Mouse (Mus musculus) heart, embryonic 14.5 days (tissue): ENCODE measurements around the gene Ebf1. TPM values are rescaled to one million over a fixed set of nuclear protein-coding genes. Genes with fewer than 3 reads are reported as not detected.

ENCODE experiments used
- ATAC-seq: fragments of 200-750 bp; cut with Nextera tagmentation; 2 replicates; pipeline ENCODE4 v1.8.0; 2017; ENCODE audit warnings: low read depth, moderate TSS enrichment; ENCODE audit not compliant: insufficient number of reproducible peaks, insufficient read depth, low FRiP score
- H3K27ac ChIP-seq, 2 experiments: fragments of 200-500 bp in 1 of 2; fragments of 300-500 bp in 1 of 2; sonication (generic) in 1 of 2; replicated peaks in 1 of 2; 2 replicates each; pipeline ENCODE4 v1.5.1; 2012 to 2014; ENCODE audit warnings: low read depth in 2 of 2, low read length in 2 of 2, control low read depth in 1 of 2, mild to moderate bottlenecking in 1 of 2, mixed read lengths in 1 of 2; ENCODE audit not compliant: control insufficient read depth in 1 of 2, insufficient read depth in 1 of 2
- H3K27me3 ChIP-seq: fragments of 300-500 bp; sonication (generic); 2 replicates; pipeline ENCODE4 v1.6.1; 2014; ENCODE audit warnings: mild to moderate bottlenecking, low read length, control low read depth; ENCODE audit not compliant: control insufficient read depth, insufficient read depth
- H3K36me3 ChIP-seq: fragments of 300-500 bp; sonication (generic); 2 replicates; pipeline ENCODE4 v1.6.1; 2014; ENCODE audit warnings: mild to moderate bottlenecking, control low read depth, low read length, mixed read lengths; ENCODE audit not compliant: control insufficient read depth, insufficient read depth
- H3K4me1 ChIP-seq, 2 experiments: fragments of 200-500 bp in 1 of 2; fragments of 300-500 bp in 1 of 2; sonication (generic) in 1 of 2; 2 replicates each; pipeline ENCODE4 v1.6.1; 2012 to 2014; ENCODE audit warnings: low read length in 2 of 2, control low read depth in 1 of 2, mixed read lengths in 1 of 2; ENCODE audit not compliant: control insufficient read depth in 2 of 2, insufficient read depth in 2 of 2
- H3K4me2 ChIP-seq: fragments of 300-500 bp; sonication (generic); 2 replicates; pipeline ENCODE4 v1.6.1; 2014; ENCODE audit warnings: mild to moderate bottlenecking, low read length
- H3K4me3 ChIP-seq, 2 experiments: fragments of 200-500 bp in 1 of 2; fragments of 300-500 bp in 1 of 2; sonication (generic) in 1 of 2; 2 replicates each; pipeline ENCODE4 v1.5.1; 2012 to 2014; ENCODE audit warnings: low read length in 2 of 2, mild to moderate bottlenecking in 2 of 2, control low read depth in 1 of 2, low read depth in 1 of 2, moderate library complexity in 1 of 2; ENCODE audit not compliant: control insufficient read depth in 1 of 2, insufficient read depth in 1 of 2
- H3K9ac ChIP-seq: fragments of 300-500 bp; sonication (generic); 2 replicates; pipeline ENCODE4 v1.6.1; 2014; ENCODE audit warnings: mild to moderate bottlenecking, low read length
- H3K9me3 ChIP-seq: fragments of 300-500 bp; sonication (generic); 2 replicates; pipeline ENCODE4 v1.6.1; 2016; ENCODE audit warnings: low read length, control low read depth; ENCODE audit not compliant: control insufficient read depth
- WGBS: fragments of 180-500 bp; shearing (Covaris S2); extraction: QIAGEN DNeasy Blood & Tissue Kit; methylation state at CpG from one replicate; pipeline ENCODE4 v1.1.7; 2014; 5-methylcytosine and 5-hydroxymethylcytosine counted together
- polyA plus RNA-seq: library from polyadenylated mRNA; unstranded; fragments of >200 nt; fragmentation: Nextera tagmentation; extraction: Ambion mirVana; gene quantifications from 2 replicates; pipeline ENCODE4 v1.2.1, GENCODE M21; 2014

Ebf1 gene
- polyA plus RNA-seq, 1 experiment from 2014 or later: 17.0 TPM

- Histone ChIP-seq H3K4me3 (no peak overlapping the region), H3K9me3 (no peaks in the 10 kb centered on the region), H3K4me1 (no peaks in the 10 kb centered on the region), H3K27me3 (no peaks in the 10 kb centered on the region), H3K4me2 (no peak overlapping the region), H3K9ac (no peak overlapping the region), H3K36me3 (no peaks in the 10 kb centered on the region), H3K27ac (no peak overlapping the region)
- ATAC-seq: no peak
- WGBS: 86% methylated on average over 4 of the region's 4 CpGs
Observed at GRCm38 (mm10) chr11:44794883-44795282, 177.8 kb downstream of the Ebf1 start.

GRCm38 (mm10) chr11:44795767-44796166, 178.7 kb downstream of the Ebf1 start:
- Histone ChIP-seq H3K9ac (no peak overlapping the region), H3K4me2 (no peak overlapping the region), H3K4me1 (no peaks in the 10 kb centered on the region), H3K27me3 (no peaks in the 10 kb centered on the region), H3K4me3 (no peak overlapping the region), H3K36me3 (no peaks in the 10 kb centered on the region), H3K27ac (no peak overlapping the region), H3K9me3 (no peaks in the 10 kb centered on the region)
- no peak for ATAC-seq
- WGBS: 57% methylated on average over 3 of the region's 3 CpGs

DNA sequence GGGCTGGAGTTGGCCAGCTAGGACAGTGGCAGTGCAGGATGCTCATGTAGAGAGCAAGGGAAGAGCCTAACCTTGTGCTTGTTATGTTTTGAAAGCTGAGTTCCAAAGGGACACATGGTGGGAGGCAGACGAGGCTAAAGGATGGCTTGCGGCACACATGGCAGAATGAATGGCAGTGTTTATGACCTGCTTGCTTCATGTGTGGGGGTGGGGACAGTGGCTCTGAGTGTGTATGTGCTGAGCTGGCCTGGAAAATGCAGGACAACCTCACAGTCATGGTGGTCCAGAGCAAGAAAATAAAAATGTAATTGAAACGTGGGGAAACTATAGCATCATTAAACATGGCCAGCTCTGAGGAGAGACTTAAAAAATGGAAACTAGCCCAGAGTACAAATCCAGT, 181.2 kb downstream of the Ebf1 start:
- no peak overlapping the region for H3K27ac ChIP-seq
- H3K4me1 ChIP-seq: no peaks in the 10 kb centered on the region
- H3K9me3 ChIP-seq: no peaks in the 10 kb centered on the region
- H3K27me3 ChIP-seq: no peaks in the 10 kb centered on the region
- no peaks in the 10 kb centered on the region for H3K36me3 ChIP-seq
- no peak overlapping the region for H3K4me2 ChIP-seq
- no peak overlapping the region for H3K4me3 ChIP-seq
- WGBS: 60% methylated on average over 3 of the region's 3 CpGs
- H3K9ac ChIP-seq: no peak overlapping the region
- ATAC-seq: no peak

- no peak for ATAC-seq
- 85% methylated on average over 7 of the region's 7 CpGs for WGBS
- Histone ChIP-seq H3K9me3 (no peaks in the 10 kb centered on the region), H3K36me3 (no peaks in the 10 kb centered on the region), H3K9ac (no peak overlapping the region), H3K4me3 (no peak overlapping the region), H3K4me1 (no peaks in the 10 kb centered on the region; a peak in 1 of 4 replicates), H3K4me2 (no peak overlapping the region), H3K27me3 (no peaks in the 10 kb centered on the region), H3K27ac (no peak overlapping the region)
Observed at GRCm38 (mm10) chr11:44804046-44804445, 186.9 kb downstream of the Ebf1 start.

GRCm38 (mm10) chr11:44806589-44806988, 189.5 kb downstream of the Ebf1 start:
- no peak overlapping the region for H3K4me2 ChIP-seq
- H3K9me3 ChIP-seq: no peaks in the 10 kb centered on the region
- H3K27me3 ChIP-seq: no peaks in the 10 kb centered on the region
- H3K36me3 ChIP-seq: no peaks in the 10 kb centered on the region
- ATAC-seq: no peak
- no peak overlapping the region for H3K4me3 ChIP-seq
- no peak overlapping the region for H3K27ac ChIP-seq
- H3K4me1 ChIP-seq: no peaks in the 10 kb centered on the region; a peak in 1 of 4 replicates
- H3K9ac ChIP-seq: no peak overlapping the region
- 32% methylated on average over 11 of the region's 11 CpGs for WGBS

GRCm38 (mm10) chr11:44808855-44809546, 191.9 kb downstream of the Ebf1 start:
- WGBS: 78% methylated on average over 4 of the region's 4 CpGs
- no peaks in the 10 kb centered on the region for H3K9me3 ChIP-seq
- no peak overlapping the region for H3K4me2 ChIP-seq
- no peak overlapping the region for H3K4me3 ChIP-seq
- ATAC-seq: no peak
- no peaks in the 10 kb centered on the region for H3K27me3 ChIP-seq
- no peaks in the 10 kb centered on the region for H3K36me3 ChIP-seq
- no peak overlapping the region for H3K27ac ChIP-seq
- H3K9ac ChIP-seq: no peak overlapping the region
- no peaks in the 10 kb centered on the region; a peak in 1 of 4 replicates for H3K4me1 ChIP-seq

DNA sequence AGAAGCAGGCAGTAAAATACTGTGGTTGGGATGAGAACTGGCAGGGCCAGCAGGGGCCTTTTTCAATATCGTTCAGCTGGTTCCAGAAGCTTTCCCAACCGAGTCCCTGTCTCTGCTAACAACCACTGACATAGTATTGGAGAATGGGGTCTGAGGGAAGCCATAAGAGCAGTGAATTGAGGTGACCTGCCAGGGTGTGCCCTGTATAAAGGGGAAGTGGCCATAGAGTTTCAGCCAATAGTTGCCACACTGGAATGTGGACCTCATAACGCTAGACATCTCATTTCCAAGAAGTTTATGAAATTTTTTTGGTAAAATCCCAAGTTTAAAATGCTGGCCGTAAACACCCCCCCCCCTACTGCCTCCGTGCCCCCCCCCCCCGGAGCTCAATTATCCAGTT, 193.9 kb downstream of the Ebf1 start:
- H3K27me3 ChIP-seq: no peaks in the 10 kb centered on the region
- H3K4me2 ChIP-seq: no peak overlapping the region
- no peak overlapping the region for H3K4me3 ChIP-seq
- WGBS: 77% methylated on average over 6 of the region's 6 CpGs
- H3K9ac ChIP-seq: no peak overlapping the region
- H3K27ac ChIP-seq: no peak overlapping the region
- no peaks in the 10 kb centered on the region for H3K36me3 ChIP-seq
- no peaks in the 10 kb centered on the region for H3K9me3 ChIP-seq
- H3K4me1 ChIP-seq: no peaks in the 10 kb centered on the region; a peak in 1 of 4 replicates
- ATAC-seq: no peak

DNA sequence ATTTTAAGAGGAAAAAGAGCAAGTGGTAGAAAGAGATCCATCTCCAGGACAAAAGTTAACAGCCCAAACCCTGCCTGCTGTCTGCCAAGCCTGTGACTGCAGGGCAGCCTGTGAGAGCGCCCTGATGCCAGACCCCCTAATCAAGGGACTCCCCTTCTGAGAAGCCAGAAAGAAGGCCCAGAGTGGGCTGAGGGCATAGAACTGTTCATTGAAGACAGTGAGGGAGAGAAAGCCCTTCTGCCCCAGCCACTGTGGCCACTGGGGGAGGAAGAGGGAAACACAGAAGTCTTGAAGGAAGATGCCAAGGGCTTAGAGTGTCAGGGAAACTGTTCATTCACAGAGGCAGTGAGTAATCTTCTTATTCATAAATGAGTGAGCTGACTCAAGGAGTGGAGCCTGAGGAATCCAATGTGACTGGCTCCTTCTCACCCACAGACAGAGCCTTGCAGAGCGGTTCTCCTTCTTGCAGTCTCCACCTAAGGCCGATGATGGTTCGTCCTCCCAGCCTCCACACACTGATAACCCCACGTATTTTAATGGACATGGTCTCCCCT, 195.2 kb downstream of the Ebf1 start:
- no peak overlapping the region for H3K4me3 ChIP-seq
- 83% methylated on average over 5 of the region's 5 CpGs for WGBS
- H3K9me3 ChIP-seq: no peaks in the 10 kb centered on the region
- H3K27ac ChIP-seq: no peak overlapping the region
- no peak overlapping the region for H3K9ac ChIP-seq
- no peaks in the 10 kb centered on the region for H3K4me1 ChIP-seq
- no peaks in the 10 kb centered on the region for H3K27me3 ChIP-seq
- no peaks in the 10 kb centered on the region for H3K36me3 ChIP-seq
- no peak overlapping the region for H3K4me2 ChIP-seq
- no peak for ATAC-seq
